Mouse (Mus musculus) monocyte, adult 2 months (primary cell): ENCODE data around the gene Ppp1r13b.

Source experiments
- DNase-seq, 2 experiments: peaks; one replicate each; pipeline ENCODE4 v3.0.0; 2022; ENCODE audit warnings: low spot score in 2 of 2, low read depth in 1 of 2

The Ppp1r13b gene

DNA sequence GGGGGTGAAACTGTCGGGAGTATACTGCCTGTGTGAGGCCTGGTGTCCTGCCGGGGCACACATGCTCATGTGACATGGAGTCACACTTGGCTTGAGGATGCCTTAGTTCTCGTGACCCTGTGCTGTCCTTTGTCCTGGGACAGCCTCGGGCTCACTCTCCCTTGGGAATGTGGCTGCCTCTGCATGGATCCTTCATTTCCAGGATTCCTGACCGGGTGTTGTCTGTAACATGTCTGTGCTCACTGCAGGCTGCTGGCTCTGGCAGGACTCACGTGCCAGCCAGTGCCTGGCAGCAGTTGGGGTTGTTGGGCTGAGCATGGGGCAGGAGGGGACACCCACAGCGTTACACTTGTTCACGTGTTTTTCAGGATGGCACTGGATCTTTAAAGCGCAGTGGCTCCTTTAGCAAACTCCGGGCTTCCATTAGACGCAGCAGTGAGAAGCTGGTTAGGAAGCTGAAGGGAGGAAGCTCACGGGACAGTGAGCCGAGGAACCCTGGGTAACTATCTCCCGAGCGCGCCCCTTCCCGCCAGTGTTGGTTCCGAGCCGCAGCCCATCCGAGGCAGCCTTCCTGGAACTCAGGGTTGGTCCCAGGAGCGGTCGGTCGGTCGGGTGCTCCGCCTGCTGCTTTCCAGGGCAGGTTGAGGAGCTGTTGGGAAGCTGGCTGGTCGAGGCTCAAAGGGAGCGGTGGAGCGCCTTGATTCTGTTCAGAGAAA is 112.6 kb downstream of the Ppp1r13b start:
- DNase-seq = no peak

DNA sequence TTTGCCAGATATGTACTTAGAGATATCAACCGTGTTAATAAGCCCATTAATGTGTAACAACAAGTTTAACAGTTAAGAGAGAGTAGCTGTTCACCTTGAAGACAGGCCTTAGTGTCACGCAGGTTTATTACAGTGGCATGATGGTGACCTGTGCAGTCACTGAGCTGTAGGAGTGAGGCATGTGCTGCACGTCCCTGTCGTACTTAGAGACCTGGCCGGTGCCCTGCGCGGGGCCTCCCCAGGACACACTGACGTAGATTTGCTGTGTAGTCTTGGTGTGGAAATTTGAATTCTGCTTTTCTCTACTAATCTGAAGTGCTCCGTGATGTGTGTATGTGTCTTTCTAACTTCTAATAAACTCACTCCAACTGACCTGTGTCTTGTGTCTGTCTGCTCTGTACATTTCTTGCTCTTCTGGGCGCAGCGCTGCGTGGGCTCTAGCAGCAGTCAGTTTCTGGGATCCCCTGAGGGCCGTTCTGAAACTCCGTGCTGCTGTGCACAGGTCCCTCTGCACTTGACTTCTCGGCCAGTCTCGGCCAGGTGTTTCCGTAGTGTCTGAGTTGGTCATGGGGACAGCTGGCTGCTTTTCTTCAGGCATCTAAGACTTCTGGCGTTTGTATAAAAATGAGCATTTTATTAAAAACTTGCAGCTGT is 113.3 kb downstream of the Ppp1r13b start:
- DNase-seq = no peak

DNA sequence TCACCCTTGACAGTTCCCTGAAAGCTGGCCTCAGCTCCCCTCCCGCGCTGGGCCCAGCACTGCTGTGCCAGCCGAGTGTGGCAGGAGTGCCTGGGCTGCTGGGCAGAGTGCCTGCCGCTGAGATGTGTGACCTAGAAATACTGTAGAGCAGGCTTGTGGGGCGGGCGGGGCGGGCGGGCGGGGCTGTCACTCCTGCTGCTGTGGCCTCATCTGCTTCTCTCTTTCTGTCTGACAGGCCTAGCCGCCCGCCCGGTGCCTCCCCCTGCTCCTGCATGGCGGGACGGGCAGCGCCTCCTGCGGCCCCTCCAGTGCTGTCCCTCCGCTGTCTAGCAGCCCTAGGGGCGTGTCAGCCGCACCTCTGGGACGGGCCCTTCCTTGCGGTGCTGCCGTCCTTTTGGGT is 113.8 kb downstream of the Ppp1r13b start:
- no peak for DNase-seq

DNA sequence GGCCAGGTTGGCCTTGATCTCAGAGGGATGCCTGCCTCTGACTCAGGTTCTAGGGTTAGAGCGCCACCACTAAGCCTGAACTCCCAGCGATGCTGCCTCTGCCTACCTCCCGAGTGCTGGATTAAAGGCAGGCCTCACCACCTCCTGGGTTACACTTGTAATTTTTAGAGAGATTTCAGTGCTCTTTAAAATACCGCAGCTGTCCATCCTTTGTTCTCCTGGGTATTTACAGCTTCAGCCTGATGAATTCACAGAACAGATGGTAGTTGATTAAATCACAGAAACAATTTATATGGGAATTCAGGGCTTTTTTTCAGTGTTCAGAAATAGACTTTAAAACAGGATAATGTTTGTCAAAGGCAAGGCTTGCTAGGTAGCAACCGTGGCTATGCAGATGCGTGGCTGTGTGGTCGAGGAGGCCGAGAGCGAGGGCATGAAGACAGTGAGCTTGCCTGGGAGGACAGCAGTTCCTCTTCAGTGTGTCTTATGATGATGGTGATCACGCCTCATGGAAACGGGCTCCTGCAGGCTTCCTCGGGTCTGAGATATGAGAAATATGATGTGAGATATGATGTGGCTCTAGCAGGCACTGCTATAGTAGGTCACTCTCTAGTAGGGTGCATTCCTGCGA is 116.3 kb downstream of the Ppp1r13b start:
- no peak for DNase-seq

DNA sequence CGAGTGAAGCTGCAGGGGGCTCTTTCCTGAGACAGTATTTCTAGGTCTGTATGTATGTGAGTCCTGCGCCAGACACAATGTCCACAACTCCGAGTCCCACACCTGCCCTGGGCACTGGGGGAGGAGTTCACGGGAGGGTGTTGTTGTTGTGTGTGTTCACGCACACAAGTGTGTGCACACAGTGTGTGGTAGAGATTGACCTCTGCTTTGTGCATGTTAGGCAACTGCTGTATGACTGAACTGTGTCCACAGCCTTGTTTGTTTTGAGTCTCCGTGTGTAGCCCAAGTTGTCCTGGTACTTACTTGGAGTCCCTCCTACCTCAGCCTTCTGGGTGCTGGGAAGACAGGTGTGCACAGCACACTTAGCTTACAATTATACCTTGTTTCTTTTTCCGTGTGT is 117.3 kb downstream of the Ppp1r13b start:
- no peak for DNase-seq

DNA sequence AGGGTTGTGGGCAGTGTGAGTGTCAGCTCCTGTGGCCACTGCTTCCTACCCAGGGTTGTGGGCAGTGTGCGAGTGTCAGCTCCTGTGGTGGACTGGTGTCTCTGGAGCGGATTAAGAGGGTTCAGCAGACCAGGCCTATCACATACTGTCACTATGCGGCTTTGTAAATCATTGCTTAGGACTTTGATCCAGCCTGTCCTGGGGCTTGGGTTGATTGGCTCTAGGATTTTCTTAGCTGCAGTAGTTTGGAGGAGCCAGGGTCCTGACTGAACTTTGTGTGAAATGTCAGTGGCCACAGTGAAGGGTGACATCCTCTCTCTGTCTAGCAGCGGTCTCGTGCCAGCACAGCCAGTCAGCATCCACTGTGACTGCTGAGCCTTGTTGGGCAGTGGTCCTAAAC is 117.8 kb downstream of the Ppp1r13b start:
- no peak for DNase-seq

DNA sequence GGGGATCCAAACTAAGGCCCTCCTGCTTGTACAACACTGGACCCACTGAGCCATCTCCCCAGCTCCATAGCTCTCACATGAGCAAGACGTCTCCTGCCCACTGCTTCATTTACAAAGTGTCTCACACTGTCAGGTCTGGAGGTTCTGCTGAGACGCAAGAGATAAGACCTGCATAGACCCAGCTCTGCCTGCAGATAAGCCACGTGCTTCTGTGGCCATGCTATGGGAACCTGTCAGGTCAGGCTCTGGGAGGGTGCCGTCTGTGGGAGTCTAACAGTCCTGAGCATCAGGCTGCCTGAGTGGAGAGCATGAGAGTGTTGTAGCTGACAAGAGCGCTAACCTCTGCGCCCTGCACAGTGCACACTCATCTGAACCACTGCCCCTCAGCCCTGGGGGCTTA is 120.9 kb downstream of the Ppp1r13b start:
- no peak for DNase-seq

DNA sequence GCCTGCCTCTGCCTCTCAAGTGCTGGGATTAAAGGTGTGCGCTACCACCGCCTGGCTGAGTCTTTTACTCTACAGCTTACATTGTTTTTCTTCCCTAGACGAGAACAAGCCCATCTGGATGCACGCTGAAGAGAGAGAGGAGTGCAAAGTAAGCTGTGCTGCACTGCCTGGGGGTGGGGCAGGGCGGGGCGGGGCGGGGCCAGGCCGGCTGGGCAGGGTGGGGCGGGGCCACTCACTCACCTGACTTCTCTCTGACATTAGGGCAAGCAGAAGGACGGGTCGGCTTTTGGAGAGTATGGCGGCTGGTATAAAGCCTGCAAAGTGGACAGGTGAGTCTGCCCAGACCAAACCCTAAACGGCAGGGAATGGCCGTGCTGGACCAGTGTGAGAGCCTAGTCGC is 122.7 kb downstream of the Ppp1r13b start:
- no peak for DNase-seq

DNA sequence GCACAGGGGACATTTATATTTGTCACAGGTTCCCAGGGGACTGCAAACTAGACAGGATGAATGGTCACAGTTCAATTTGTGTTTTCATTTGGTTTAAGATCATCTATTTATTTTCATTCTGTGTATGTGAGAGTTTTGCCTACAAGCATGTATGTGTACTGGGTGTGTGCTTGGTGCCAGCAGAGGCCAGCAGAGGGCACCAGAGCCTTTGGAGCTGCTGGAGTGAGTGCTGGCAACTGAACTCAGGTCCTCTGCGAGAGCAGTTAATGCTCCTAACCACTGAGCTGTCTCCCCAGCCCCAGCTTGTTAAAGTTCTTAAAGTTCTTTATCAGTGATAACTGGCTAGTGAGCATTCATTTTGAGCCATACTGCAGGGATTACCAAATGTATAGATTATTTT is 128.4 kb downstream of the Ppp1r13b start:
- no peak for DNase-seq
